Mouse (Mus musculus) layer of hippocampus, postnatal 14 days (tissue): ENCODE measurements at regions not wholly inside any gene's neighbourhood (a gene's known extent, or its start where the extent isn't known, plus 50 kb on each side); places are given as distances from the start of the nearest gene placed in this dataset.
A peak's percentile ranks its signal among the peaks of the same experiment; 100 is the strongest.

Source experiments
- DNase-seq, 2 experiments: peaks; one replicate each; pipeline ENCODE4 v3.0.0; 2021 to 2022; ENCODE audit warnings: low spot score in 2 of 2, mixed read lengths in 1 of 2

DNA sequence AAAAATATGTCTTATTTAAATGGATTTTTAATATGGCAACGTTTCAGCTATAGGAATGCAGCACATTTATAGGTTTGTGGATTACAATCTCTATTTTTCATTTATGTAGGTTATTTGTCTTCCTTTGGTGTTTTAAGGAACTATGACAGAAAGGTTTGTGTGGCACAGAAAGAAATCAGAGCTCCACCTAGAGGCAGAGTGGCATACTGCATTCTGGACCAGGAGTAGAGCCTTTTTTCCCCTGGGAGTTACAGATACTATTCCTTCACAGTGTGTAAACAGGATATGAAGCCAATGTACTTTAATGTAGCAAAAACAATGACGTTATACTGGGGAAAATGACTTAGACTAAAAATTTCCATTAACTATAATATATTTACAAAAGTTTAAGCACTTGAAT, 94.9 kb upstream of the St8sia4 start:
- DNase-seq: peak; percentile 28 to 64

DNA sequence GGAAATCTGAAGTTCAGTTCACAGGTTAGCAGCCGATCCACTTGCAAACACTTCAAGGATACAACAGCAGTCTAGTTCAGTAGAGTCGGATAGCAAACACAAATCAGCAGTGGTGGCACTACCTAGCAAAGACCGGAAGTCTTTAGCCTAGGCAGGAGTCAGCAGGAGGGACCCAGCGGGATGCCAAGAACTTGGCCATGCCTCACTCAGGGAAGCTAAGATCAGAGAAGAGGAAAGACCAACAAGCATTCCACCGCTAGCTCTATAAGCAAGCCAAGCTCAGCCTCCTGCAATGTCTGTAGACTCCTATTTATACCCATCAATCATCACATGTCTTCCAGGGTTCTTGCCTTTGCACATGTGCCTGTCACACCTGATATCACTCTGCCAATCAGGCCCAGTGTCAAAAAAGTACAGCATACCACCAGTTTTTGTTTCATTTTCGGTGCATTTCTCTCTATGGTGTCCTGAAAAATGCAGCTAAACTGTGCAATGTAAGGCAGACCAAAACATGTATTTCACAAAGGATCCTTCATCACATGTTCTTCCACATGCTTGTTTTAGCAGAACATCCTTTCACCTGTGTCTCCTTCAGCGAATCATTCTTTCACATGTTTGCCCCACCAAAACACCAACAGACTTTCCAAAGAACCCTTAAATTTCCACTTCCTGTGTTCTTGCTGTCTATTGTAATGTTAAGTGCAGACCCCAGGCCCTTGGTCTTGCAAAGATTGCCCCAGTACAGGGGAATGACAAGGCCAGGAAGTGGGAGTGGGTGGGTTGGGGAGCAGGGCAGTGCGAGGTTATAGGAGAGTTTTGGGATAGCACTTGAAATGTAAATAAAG, 86.9 kb upstream of the St8sia4 start:
- no peak for DNase-seq

DNA sequence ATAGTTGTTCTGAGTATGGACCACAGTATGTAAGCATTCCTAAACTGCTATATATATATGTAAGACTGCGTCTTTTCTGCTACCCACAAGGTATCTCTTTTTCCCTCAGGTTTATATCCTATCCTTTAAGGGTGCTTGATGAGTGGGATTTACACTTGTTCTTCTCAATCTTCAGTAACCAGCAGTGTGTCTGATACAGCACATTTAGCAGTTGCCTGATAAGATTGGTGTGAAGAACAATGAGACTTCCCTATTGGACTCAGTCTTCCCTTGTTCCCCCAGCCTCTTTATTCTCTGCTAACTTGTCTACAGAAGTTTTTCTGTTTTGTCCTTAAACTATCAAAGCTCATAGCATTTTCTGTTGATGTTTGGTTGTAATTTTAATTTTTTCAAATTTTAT, 86.1 kb upstream of the St8sia4 start:
- no peak for DNase-seq

DNA sequence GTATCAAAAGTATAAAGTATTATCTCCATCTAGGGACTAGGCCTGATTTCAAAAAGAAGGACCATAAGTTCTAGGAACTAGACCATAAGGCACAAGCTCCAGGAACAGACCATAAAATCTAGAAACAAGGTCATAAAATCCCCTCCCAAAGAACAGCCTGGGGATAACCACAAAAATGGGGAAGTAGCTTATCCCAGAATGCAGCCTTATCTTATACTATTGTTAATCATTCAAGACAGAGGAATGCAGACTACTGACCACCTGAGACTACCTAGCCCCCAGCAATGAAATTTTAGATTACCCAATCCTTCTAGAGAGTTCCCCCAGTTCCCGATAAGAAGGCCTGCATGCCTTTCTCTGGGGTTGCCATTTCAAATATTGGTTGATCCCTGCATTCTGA, 81.6 kb upstream of the St8sia4 start:
- no peak for DNase-seq

DNA sequence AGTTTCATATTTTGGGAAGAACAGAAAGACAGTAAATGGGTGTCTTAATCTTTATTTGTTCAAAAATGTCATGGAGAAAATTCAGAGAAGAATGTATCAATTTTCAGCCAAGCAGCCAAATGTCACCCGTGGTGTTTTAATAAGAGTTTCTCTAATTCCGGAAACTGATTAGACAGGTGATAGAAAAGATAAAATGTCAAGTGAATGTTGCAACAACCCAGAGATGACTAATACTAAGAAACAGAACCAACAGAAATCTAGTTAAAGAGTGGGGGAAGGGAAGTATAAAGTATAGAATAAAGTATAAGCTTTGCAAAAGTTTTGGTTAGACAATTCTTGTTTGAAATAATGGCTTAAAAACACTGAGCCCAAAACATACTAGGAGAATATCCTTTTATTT, 79.9 kb upstream of the St8sia4 start:
- no peak for DNase-seq

DNA sequence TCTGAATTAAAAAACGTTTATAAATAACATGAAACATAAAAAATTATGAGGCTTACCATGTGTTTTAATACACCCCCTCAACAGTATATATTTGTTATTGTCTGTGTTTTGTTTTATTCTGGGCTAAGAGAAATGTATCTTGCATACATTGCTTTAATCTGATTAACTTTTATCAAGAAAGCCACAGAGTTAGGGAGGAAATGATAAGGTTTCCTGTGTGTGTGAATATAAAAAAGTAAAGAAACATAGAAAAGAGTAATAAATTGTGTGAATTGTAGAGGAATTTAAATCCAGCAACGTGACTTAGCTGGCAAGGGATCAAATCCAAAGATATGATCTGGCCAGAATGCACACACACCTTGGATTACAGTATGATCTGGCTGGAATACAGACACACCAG, 77.1 kb upstream of the St8sia4 start:
- no peak for DNase-seq

DNA sequence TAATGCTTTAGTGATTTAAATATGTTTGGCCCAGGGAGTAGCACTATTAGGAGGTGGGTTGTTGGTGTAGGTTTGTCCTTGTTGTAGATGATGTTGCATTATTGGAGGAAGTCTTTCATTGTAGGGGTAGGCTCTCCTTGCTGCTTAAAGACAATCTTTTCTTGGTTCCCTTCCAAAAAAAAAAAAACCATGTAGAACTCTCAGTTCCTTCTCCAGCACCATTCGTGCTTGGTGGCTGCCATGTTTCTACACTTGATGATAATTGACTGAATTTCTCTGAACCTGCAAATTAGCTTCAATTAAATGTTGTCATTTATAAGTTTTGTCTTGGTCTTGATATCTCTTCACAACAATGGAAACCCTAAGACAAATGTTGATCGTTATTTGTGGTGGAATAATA, 76.0 kb upstream of the St8sia4 start:
- DNase-seq: no peak

DNA sequence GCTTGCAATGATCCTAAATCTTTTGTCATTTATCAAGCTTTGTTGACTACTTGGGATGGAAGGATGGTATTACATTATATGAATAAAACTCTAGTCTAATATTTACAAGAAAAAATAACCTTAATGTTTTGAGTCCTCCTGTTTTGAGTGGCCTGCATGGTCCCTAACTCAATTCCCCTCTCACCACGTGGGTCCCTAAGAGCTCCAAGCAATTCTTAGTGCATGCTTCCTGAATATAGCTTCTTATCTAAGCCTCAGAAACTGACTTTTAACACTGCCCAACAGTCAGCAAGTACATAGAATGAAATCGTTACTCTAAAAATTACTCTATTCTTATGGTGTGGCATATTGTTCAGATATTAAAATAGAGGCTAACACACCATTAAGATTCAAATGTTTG, 52.1 kb upstream of the St8sia4 start:
- no peak for DNase-seq

DNA sequence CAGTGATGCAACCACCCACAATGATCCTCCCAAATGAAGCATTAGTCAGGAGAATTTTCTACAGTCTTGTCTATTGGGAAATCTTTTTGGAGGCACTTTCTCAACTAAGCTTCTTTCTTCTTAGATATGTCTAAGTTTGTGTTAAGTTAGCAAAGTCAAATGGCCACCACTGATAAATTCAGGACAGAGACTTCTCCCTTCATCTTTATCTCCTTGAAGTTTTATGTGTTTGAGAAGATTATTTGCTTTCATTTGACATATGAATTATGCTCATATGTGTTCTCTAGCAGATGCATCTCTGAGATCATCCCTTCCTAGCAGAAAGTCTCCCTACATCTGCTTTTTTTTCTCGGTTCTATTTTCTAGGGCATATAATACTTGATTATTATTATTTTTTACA, 51.4 kb upstream of the St8sia4 start:
- DNase-seq: no peak
